Mouse (Mus musculus) embryonic fibroblast, embryonic 13.5 days (primary cell): ENCODE measurements around the gene Cpne6. TPM values are rescaled to one million over a fixed set of nuclear protein-coding genes. Genes with fewer than 3 reads are reported as not detected.
A peak's percentile ranks its signal among the peaks of the same experiment; 100 is the strongest.

Experiments
- H3K27ac ChIP-seq: 2 replicates; pipeline ENCODE4 v1.5.1; 2012; ENCODE audit warnings: low read length, control low read depth, inconsistent platforms; ENCODE audit not compliant: insufficient read depth
- H3K4me1 ChIP-seq: 2 replicates; pipeline ENCODE4 v1.6.1; 2011; ENCODE audit warnings: low read length; ENCODE audit not compliant: control insufficient read depth, insufficient read depth
- H3K4me3 ChIP-seq: 2 replicates; pipeline ENCODE4 v1.5.1; 2011; ENCODE audit warnings: mild to moderate bottlenecking, control low read depth, low read length; ENCODE audit not compliant: insufficient read depth
- CTCF ChIP-seq: IDR thresholded peaks from 2 replicates; pipeline ENCODE4 v1.5.1; 2011; ENCODE audit warnings: mild to moderate bottlenecking, control low read depth, low read length, moderate library complexity, borderline replicate concordance; ENCODE audit not compliant: insufficient read depth
- POLR2A ChIP-seq: IDR thresholded peaks from 2 replicates; pipeline ENCODE4 v1.6.1; 2011; ENCODE audit warnings: low read depth, mild to moderate bottlenecking, control low read depth, low read length, moderate library complexity
- polyA plus RNA-seq: library from polyadenylated mRNA; stranded (reverse); fragments of >200 nt; gene quantifications from 2 replicates; pipeline ENCODE4 v1.2.4, GENCODE M21; 2011; ENCODE audit warnings: low read depth; ENCODE audit not compliant: missing spikeins, insufficient read length

Cpne6 gene
- polyA plus RNA-seq, 1 experiment = not detected

DNA sequence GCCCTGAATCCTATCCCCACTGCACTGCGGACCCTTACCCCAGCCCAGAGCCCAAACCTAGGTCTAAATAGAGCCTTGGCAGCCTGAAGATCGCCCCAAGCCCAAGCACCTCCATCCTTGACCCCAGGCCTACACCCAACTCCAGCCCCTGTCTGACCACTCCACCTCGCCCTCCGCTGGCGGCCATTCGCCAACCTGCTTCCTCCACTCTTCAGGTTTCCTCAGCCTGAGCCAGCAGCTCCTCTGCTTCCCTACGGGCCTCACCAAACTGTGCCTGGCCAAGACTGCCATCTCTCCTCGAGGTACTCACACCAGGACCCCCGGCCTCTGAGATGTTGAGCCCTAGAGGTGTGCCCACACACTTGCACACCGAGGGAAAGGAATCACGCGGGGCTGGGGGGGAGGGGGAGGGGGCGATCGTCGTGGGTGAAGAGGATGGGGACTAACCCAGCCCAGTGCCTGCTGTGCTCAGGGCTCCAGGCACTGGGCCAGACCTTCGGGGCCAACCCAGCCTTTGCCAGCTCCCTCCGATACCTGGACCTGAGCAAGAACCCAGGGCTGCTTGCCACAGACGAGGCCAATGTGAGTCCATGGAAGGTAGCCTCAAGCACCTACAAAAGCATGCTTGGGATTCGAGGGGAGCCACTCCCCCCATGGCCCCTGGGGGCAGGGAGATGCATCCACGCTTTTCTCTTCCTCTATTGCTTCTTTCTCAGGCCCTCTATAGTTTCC lies 14.6 kb upstream of the Cpne6 start:
- H3K4me1 ChIP-seq = no peaks in the 10 kb centered on the region
- H3K4me3 ChIP-seq = no peak overlapping the region
- no peak overlapping the region for H3K27ac ChIP-seq
- TF ChIP-seq POLR2A (no peak), CTCF (no peak)

DNA sequence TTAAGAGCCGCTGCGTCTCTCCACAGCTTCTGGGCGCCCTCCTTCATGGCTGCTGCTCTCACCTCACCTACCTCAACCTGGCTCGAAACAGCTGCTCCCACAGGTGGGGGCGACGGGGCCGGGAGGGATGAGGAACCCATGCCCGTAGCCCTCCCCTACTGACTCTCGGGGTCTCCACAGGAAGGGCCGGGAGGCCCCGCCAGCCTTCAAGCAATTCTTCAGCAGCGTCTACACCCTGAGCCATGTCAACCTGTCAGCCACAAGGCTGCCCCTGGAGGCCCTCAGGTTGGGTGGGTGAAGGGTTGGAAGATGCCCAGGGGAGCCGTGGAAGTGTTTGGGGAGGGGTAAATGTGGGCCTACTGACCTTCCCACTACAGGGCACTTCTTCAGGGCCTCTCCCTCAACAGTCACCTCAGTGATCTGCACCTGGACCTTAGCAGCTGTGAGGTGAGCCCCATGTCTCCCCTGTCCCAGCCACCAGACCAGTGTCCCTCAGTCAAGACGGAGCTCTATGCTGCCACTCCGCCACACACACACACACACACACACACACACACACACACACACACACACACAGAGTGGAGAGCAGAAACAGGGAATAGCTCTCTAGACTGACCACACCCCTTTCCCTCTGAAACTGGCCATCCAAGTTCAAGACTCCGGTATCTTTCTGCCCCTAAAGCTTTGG lies 13.3 kb upstream of the Cpne6 start:
- H3K4me1 ChIP-seq = no peaks in the 10 kb centered on the region
- no peak overlapping the region for H3K27ac ChIP-seq
- no peak overlapping the region for H3K4me3 ChIP-seq
- TF ChIP-seq CTCF (no peak), POLR2A (no peak)

DNA sequence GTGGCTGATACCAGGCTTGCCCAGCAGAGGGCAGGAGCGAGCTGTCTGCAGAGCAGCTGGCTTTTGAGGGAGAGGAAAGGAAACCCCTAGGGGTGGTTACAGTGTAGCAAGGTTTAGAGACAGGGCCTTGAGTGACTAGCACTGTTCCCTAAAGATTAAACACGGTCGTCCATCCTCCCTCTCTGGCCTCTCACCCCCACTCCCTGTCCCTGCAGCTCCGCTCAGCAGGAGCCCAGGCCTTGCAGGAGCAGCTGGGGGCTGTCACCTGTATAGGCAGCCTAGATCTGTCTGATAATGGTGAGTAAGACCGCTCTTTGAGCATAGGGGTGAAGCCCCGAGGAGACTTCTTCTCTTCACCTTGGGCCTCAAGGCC lies 12.8 kb upstream of the Cpne6 start:
- TF ChIP-seq CTCF (peak; percentile 92), POLR2A (no peak)
- Histone ChIP-seq H3K4me3 (no peak overlapping the region), H3K27ac (no peak overlapping the region), H3K4me1 (no peaks in the 10 kb centered on the region)

DNA sequence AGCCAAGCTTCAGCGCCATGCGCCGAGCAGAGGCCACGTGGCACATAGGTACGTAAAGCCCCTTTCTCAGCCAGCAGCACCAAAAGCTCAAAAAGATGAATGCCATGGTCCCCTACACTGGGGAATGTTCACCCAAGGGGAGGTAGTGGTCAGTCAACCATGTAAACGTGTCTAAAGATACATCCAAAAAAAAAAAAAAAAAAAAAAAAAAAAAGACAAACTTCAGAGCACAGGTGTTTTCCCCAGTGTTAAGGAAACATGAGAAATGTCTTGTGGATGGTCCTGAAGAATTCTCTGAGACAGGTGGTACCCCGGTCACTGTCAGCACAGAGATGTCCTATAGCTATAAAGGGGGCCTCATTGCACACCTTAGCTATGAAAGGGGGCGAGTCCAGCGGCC lies 4.6 kb upstream of the Cpne6 start:
- TF ChIP-seq POLR2A = no peak
- no peak for TF ChIP-seq CTCF
- no peaks in the 10 kb centered on the region for H3K4me1 ChIP-seq
- no peak overlapping the region for H3K4me3 ChIP-seq
- no peak overlapping the region for H3K27ac ChIP-seq

DNA sequence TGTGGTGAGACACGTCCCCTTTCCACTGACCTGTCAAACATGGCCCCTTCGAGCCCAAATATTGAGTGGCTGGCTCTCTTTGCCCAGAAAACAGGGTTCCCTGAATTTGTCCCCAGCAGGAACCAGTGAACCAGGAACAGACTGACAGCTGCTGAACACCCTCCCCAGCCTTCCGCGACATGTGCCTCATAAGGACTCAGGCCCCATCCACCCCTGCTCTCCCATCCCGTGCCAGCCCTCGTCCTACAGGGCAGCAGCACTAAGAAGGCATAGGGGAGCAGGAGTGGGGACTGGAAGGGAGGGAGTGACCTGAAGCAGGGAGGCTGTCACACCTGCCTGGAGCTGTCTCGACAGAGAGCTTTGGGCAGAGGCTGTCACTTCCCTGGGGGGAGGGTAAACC lies 2.4 kb upstream of the Cpne6 start:
- Histone ChIP-seq H3K4me1 (no peaks in the 10 kb centered on the region), H3K27ac (no peak overlapping the region), H3K4me3 (no peak overlapping the region)
- TF ChIP-seq CTCF (no peak), POLR2A (no peak)

DNA sequence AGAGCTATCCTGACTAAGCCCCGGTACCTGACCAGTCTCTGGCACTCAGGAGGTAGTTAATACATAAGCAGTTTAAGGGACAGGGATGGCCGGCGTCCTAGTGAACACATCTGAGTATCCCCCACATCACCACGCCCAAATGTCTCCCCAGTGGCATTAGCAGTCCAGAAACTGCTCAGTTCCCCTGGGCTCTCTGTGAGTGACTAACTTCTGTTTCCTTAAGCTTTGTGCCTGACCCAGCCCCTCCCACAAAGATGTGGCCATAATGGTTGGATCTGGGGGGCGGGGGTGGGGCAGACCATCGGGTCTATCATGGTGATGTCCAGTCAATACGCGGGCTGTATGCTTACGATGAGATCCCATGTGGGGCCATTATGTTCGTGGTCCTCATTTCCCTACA lies 705 bp upstream of the Cpne6 start:
- no peak overlapping the region for H3K27ac ChIP-seq
- no peak for TF ChIP-seq POLR2A
- no peak for TF ChIP-seq CTCF
- no peak overlapping the region for H3K4me3 ChIP-seq
- no peaks in the 10 kb centered on the region for H3K4me1 ChIP-seq

DNA sequence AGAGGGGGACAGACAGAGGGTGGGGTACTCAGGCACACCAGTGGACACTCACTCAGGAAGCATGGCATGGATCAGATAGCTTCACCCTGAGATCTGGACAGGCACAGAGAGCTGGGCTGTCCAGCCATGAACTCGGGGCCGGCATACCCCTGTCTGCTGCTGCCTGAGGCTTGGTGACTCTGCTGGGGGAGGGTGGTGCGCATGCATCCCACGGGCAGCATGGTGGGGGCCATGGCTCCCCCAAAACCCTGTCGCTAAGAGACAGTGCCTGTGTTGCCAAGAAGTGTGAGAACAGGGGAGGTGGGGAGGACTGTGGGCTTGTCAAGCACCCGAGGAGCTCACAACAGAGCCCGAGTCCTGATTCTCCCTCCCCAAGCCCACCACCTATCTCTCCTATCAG lies 792 bp downstream of the Cpne6 start:
- H3K4me1 ChIP-seq = no peaks in the 10 kb centered on the region
- H3K4me3 ChIP-seq = no peak overlapping the region
- H3K27ac ChIP-seq = no peak overlapping the region
- TF ChIP-seq POLR2A (no peak), CTCF (no peak)

DNA sequence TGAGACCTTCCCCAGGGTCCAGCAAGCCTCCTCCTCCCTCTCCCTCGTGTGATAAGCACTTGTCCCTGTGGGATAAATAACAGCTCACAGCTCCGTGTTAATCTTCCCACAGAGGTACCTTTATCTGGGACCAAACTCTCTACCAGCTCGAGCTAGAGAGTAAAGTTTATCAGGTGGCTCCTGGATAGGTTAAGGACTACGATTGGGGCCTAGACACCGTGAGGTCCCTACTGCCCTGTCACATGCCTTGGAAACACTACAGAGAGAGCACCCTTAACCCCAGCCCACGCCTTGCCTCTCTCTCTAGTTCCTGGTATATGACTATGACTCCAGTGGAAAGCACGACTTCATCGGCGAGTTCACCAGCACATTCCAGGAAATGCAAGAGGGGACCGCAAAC lies 3.7 kb downstream of the Cpne6 start:
- Histone ChIP-seq H3K4me3 (no peak overlapping the region), H3K27ac (no peak overlapping the region), H3K4me1 (no peaks in the 10 kb centered on the region)
- TF ChIP-seq CTCF = no peak
- no peak for TF ChIP-seq POLR2A

DNA sequence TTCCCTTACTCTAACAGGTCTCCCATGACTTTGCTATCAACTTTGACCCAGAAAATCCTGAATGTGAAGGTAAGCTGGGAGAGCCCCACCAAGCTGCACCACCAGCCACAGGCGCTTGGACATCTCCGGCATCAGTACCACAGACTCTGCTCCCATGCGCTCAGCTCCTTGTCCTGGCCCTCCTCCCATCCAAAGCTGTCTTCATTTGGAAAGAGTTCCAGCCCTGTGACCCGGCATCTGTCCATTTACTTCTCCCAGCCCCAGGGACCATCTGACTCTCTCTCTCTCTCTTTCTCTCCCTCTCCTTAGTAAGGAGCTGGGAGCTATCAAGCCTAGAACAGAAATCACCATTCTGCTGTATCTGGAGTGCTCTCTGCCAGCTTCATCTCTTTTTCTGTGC lies 5.6 kb downstream of the Cpne6 start:
- TF ChIP-seq POLR2A (no peak), CTCF (no peak)
- Histone ChIP-seq H3K4me1 (no peaks in the 10 kb centered on the region), H3K27ac (no peak overlapping the region), H3K4me3 (no peak overlapping the region)

DNA sequence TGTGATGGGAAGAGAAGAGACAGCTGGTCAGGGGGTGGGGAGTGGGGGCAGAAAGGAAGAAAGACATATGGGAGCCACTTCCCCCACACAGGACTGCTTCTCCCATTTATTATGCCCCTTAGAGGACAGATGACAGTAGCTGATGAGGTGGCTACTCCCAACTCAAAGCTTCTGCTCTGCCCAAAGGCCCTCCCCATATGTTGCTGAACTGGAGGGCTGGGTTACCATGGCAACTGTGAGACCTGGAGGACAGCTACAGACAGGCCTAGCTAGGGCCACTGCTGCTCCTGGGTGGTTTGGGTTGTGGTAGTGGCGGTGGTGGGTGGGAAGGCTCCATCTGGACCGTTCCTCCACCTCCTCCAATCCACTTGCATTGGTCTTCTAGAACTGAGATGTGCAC lies 8.7 kb downstream of the Cpne6 start:
- H3K4me1 ChIP-seq = no peaks in the 10 kb centered on the region
- TF ChIP-seq POLR2A (no peak), CTCF (no peak)
- H3K4me3 ChIP-seq = no peak overlapping the region
- H3K27ac ChIP-seq = no peak overlapping the region
